Mouse (Mus musculus): ENCODE results near the gene Lipc.

Lipc gene

GRCm38 (mm10) chr9:70914659-70915355, 37.2 kb downstream of the Lipc start:
- no peak for DNase-seq (ENCODE audit: low spot score)

DNA sequence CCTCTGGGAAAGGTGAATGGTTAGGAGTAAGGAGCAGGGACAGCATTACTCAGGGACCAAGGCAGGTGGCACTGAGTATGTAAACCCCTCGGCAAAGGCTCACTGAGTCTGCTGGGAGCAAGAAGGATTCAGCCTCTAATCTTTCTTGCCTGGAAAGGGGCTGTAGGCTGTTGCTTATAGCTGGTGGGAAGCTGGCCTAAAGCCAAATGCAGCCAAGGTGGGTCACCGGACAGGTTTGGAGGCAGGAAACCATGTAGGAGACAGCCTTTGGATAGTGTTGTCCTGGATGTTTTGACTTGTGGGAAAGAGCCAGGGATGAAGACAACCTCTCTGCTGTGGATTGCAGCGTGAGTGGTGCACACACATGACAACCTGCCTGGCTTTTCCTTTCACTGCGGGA, 40.9 kb downstream of the Lipc start:
- no peak for DNase-seq (ENCODE audit: low spot score)

DNA sequence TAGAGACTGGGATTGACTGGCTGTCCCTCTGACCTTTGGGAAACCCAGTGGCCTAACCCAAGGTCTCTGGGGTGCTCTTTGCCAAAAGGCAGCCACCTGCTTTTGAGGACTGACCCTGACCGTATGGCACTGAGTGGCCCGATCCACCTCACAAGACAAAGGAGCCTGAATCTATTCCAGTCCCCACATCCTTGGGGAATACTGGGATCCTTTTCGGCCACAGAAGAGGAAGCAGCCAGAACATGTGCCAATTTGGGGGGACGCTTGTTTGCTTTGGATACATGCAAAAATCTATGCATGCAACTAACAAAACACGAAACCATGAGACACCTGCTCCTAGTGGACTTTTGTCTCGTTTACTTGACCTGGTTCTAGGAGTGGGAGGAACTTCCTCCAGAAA, 41.7 kb downstream of the Lipc start:
- DNase-seq (ENCODE audit: low spot score): no peak

DNA sequence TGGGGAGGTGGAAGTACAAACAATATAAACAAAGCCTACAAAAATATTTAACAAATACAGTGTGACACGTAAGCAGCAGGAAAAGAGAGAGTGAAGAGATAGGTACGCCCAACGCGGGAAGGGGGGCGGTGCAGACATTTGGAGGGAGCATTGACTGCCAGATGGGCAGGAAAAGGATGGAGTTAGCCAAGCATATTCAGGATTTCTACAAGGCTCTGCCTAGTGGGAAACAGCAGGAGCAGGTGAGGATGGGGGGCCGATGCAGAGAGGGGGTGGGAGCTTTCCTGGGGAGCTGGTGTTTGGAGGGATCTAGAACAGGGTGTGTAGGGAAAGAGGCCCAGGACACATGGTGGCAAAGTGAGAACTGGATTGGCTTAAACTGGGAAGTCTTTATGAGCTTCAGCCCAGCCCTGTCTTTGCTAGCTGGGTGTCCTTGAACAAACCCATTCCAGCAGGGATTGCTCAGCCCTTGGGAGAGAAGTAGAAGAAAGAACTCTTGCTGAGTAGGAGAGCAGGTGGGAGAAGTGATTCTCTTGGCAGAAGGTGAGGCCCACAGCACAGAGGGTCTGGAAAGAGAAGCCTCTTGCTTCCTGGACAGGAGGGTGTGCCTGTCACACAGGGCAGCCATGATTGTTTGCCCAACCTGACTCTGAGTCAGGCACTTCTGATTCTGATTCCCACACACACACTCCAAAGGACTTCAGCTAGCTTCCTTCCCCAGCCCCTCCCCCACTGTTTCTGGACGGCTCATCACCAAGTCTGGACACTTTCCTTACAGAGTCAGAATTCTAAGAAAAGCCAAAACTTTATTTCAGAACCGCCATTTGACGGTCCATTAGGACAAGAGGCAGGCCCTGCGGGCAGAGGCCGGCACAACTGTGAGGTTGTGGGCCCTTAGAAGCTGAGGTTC, 49.0 kb downstream of the Lipc start:
- DNase-seq (ENCODE audit: low spot score): no peak

- DNase-seq (ENCODE audit: low spot score): no peak
These were observed 57.8 kb downstream of the Lipc start for GRCm38 (mm10) chr9:70894201-70894600.

DNA sequence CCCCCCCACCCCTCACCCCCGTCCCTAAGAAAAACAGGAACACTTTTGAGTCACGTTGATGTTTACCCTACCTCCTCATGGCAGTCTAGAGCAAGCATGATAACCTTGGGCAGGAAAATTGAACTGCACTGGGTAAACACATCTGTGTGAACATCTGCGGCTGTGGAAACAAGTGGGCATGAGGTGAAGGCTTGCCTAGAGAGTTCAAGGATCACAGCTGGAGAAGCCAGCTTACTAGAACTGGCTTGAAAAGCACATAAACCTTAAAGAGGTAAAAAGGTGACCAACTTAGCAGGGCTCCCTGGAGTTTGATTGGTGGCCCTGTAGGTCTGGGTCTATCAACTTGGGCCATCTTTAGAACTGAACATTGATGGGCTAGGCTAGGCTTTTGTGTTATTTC, 58.5 kb downstream of the Lipc start:
- DNase-seq (ENCODE audit: low spot score): no peak

DNA sequence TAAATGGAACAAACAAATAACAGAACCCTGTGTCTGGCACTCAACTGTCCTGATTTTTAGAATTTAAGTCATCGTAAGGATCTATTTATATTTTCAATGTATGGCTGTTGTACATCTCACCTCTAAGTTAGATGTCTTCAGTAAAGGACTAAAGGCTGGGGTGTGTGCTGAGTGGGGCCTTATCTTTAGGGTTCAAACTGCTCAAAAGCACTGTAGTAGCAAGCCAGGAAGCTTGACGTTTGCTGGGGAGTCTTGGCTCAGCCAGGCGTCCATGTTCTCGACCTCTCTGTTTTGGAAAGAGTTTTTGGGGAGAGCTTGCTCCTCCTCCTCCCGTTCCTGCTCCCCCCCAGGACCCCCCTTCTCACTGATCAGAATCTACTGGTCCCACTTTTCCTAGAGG, 59.4 kb downstream of the Lipc start:
- no peak for DNase-seq (ENCODE audit: low spot score)

- DNase-seq (ENCODE audit: low spot score): no peak
These were observed 60.4 kb downstream of the Lipc start for GRCm38 (mm10) chr9:70891431-70892133.

DNA sequence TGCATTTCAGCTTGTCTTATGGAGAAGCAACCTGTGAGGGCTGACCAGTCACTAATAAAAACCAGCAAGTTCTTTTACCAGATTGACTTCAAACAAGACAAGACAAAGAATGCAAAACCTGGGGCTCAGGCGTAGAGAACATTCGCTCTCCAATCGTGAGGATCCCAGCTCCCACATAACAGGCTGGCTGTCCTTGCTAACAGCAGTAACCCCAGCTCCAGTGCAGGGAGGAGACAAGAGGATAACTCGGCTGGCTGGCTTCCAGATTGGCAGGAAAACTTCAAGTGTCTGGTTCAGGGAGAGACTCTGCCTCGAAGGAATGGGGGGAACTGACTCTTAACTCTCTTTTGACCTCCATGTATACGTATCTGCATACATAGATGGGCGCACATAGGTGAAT, 61.3 kb downstream of the Lipc start:
- DNase-seq (ENCODE audit: low spot score): no peak

GRCm38 (mm10) chr9:70888969-70889368, 63.1 kb downstream of the Lipc start:
- no peak for DNase-seq (ENCODE audit: low spot score)

DNA sequence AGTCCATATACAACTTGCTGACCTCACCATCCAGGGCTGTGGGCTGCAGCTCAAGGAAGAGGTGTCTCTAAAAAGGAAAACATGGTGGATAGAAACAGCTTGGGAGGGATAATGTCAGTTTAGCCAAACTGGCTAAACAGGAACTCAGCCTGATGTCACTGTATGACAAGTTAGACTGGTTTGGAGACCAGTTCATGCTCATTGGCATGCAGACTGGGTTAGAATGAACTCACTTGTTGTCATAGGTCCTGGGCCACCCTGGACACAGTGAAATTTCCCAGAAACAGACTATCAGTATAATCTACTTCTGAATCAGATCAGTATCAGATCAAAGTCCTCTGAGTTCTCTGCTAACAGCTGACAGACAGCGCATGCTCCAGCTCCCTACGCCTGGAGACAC, 63.5 kb downstream of the Lipc start:
- DNase-seq (ENCODE audit: low spot score): no peak

DNA sequence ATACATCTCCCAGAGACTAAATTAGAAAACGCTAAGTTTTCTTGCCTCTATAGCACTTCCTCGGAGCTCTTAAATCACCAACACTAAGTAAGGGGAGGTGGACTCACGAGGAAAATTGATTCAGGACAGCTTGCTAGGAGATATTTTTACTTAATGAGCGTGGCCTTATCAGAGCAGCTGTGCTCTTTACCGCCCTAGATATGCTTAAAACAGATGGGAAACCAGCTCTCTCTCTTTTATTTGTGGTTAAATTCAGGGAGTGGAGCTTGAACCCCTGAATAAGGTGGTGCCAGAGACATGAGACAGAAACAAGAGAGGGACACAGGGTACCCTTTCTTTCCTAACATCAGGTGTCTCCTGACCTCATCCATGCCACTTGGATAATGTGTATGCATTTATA, 70.0 kb downstream of the Lipc start:
- no peak for DNase-seq (ENCODE audit: low spot score)

- no peak for DNase-seq (ENCODE audit: low spot score)
These were observed 73.2 kb downstream of the Lipc start for GRCm38 (mm10) chr9:70878823-70879222.

- DNase-seq (ENCODE audit: low spot score): no peak
These were observed 73.9 kb downstream of the Lipc start for GRCm38 (mm10) chr9:70878157-70878556.

DNA sequence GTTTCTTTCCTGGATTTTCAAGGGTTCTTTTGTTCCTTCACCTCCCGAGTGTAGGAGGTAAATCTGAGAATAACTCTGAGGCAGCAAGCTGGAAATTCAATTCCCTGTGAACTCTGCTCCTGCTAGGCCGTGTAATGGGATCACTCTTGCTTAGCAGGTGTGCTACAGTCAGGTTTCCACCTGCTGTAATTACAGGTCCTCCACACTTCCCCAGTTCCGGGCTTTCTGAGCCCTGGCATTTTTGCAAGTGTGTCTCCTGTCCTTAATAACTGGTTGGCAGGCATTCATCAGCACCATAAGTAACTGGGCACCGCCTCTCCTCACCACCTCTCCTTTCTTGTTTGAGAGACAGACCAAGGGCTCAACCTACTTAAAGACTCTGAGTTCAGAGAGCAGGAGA, 76.5 kb downstream of the Lipc start:
- DNase-seq (ENCODE audit: low spot score): no peak

GRCm38 (mm10) chr9:70875059-70875458, 77.0 kb downstream of the Lipc start:
- no peak for DNase-seq (ENCODE audit: low spot score)

- DNase-seq (ENCODE audit: low spot score): no peak
These were observed 79.4 kb downstream of the Lipc start for GRCm38 (mm10) chr9:70872675-70873074.

GRCm38 (mm10) chr9:70870326-70870725, 81.7 kb downstream of the Lipc start:
- no peak for DNase-seq (ENCODE audit: low spot score)

GRCm38 (mm10) chr9:70869169-70869873, 82.7 kb downstream of the Lipc start:
- DNase-seq (ENCODE audit: low spot score): no peak

DNA sequence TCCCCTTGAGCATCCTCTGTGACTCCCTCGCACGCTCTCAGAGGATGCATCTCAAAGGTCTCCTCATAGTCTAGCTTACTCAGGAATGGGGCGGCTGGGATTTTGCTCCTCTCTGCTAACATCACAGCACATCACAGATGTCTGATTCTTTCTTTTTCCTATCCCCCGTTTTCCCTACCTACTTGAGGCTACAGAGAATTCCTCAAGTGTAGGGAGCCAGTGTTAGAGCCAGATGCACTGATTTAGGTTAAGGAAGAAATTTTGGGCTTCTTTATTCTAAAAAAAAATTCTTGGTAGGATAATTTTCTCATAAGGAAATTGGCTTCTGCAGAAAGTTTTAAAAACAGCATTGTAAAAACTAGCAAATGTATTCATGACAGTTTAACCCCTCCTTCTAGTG, 84.6 kb downstream of the Lipc start:
- DNase-seq (ENCODE audit: low spot score): no peak

GRCm38 (mm10) chr9:70864039-70864438, 88.0 kb downstream of the Lipc start:
- DNase-seq (ENCODE audit: low spot score): no peak

DNA sequence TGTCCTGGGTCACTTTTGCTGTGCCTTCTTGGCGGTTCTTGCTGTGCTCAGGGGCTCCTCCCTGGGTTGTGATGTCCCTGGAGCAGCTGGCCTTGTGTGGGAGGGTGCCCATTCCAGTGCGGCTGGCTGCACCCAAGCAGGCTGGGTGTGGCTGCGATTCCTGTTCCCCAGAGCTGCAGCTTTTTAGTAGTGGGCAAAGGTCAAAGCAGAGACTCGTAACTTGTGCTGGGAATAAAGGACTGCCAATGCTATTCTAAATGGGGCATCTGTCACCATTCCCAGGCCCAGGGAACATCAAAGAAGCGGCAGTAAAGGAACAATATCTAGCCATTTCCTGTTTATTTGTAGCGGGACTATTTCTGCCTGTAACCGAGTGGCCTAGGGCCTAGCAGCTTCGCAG, 88.7 kb downstream of the Lipc start:
- DNase-seq (ENCODE audit: low spot score): no peak
